Mouse (Mus musculus): Measurements from ENCODE around the gene Fmn2. TPM values are rescaled to one million over a fixed set of nuclear protein-coding genes. Genes with fewer than 3 reads are reported as not detected.

Gene Fmn2
- under 1 TPM in 1 of 2 experiments, not detected in 1; 0.01 TPM for polyA plus RNA-seq (2012; fragmentation: generic; extraction: Trizol)

DNA sequence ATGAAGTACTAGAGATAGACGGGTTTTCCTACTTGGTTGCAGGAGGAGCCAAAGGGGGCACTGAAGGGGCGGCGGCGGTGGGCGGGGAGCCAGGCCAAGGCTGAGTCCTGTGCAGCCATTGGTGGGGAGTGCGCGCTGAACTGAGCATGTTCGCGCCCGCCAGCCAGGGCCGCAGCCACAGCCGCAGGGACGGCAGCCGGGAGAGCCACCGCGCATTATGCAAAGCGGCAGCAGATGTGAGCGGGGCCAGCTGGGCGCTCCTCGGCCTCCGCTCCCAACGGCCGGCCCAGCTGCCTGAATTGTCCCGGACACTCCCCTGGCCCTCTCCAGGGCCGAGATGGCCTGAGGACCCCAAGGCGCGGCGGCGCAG, at the start of gene Fmn2:
TSS of gene Fmn2 (plus strand) at position 165 of the 370 bp plus-strand sequence.

Other genes starting within 250 kb of the Fmn2 start
- not detected for gene Olfr419, start 249.8 kb upstream of the Fmn2 start, polyA plus RNA-seq (2012; fragmentation: generic; extraction: Trizol)
- gene Mptx1, start 171.3 kb upstream of the Fmn2 start, polyA plus RNA-seq (2012; fragmentation: generic; extraction: Trizol): not detected
- not detected for gene Olfr417, start 136.7 kb upstream of the Fmn2 start, polyA plus RNA-seq (2012; fragmentation: generic; extraction: Trizol)
- not detected for gene Olfr248, start 110.8 kb upstream of the Fmn2 start, polyA plus RNA-seq (2012; fragmentation: generic; extraction: Trizol)
- gene Olfr414, start 77.8 kb upstream of the Fmn2 start, polyA plus RNA-seq (2012; fragmentation: generic; extraction: Trizol): not detected
- gene Olfr220, start 59.7 kb upstream of the Fmn2 start, polyA plus RNA-seq (2012; fragmentation: generic; extraction: Trizol): not detected